Mouse (Mus musculus) heart, postnatal 10 days (tissue): Measurements from ENCODE around the gene Tmem63b. TPM values are rescaled to one million over a fixed set of nuclear protein-coding genes. Genes with fewer than 3 reads are reported as not detected.

Source experiments
- DNase-seq, 2 experiments: peaks; one replicate each; pipeline ENCODE4 v3.0.0; 2021
- intact Hi-C: fragments of 180-260 bp; cut with DNase I; formaldehyde crosslinking; loops from one replicate; pipeline ENCODE4 v1.15.1; 2025
- total RNA-seq, 2 experiments: library from RNA; stranded (reverse); gene quantifications; 2 replicates each; pipeline ENCODE4 v1.2.3; 2021

Gene Tmem63b
- 10 to 100 TPM; 81.4 to 86.9 TPM for total RNA-seq

- intact Hi-C loops = no loop called here
- DNase-seq = no peak
Observed at GRCm38 (mm10) chr17:45686716-45687115, at the start of gene Tmem63b. Gene Tmem63b (minus strand): TSS chr17:45686905.

- intact Hi-C loops = loop anchor here (1.0 to 10.0 kb wide), 4 partner anchors 77 to 429 kb away; partner anchors contain the start of genes Gtpbp2 and Vegfa
Observed at GRCm38 (mm10) chr17:45735382-45736310, 48.9 kb upstream of the Tmem63b start.

GRCm38 (mm10) chr17:45734881-45735280, 48.2 kb upstream of the Tmem63b start:
- peak; percentile 30 to 34 for DNase-seq
- intact Hi-C loops = loop anchor here (1.0 to 10.0 kb wide), 3 partner anchors 114 to 430 kb away; partner anchors contain the start of genes Gtpbp2 and Vegfa

More at GRCm38 (mm10) chr17:45735382-45736310, 48.9 kb upstream of the Tmem63b start:
- peak; percentile 91 to 94 for DNase-seq

- intact Hi-C loops = loop anchor here (2.0 to 10.0 kb wide), 2 partner anchors 114 to 430 kb away; partner anchors contain the start of gene Gtpbp2
- no peak for DNase-seq
Observed at GRCm38 (mm10) chr17:45734333-45734732, 47.6 kb upstream of the Tmem63b start.

GRCm38 (mm10) chr17:45733735-45734301, 47.1 kb upstream of the Tmem63b start, which contains the start of gene 1600014C23Rik:
Gene 1600014C23Rik (minus strand): TSS chr17:45733844.
- intact Hi-C loops = loop anchor here (2.0 to 10.0 kb wide), 2 partner anchors 115 to 431 kb away; partner anchors contain the start of gene Gtpbp2
- DNase-seq = peak; percentile 69 to 70

- intact Hi-C loops = loop anchor here (10.0 kb wide), 1 partner anchor 432 kb away; the partner anchor contains the start of gene Gtpbp2
- peak in 1 of 2 experiments; percentile 18 for DNase-seq
Observed at GRCm38 (mm10) chr17:45733038-45733734, 46.5 kb upstream of the Tmem63b start.

- peak; percentile 91 to 95 for DNase-seq
- intact Hi-C loops = loop anchor here (1.0 to 10.0 kb wide), 3 partner anchors 301 to 433 kb away; partner anchors contain the start of genes Gtpbp2 and Vegfa
Observed at GRCm38 (mm10) chr17:45731172-45731864, 44.6 kb upstream of the Tmem63b start.

- no peak for DNase-seq
- intact Hi-C loops = loop anchor here (1.0 to 10.0 kb wide), 3 partner anchors 302 to 434 kb away; partner anchors contain the start of genes Gtpbp2 and Vegfa
Observed at GRCm38 (mm10) chr17:45730696-45731095, 44.0 kb upstream of the Tmem63b start.

GRCm38 (mm10) chr17:45729387-45729786, 42.7 kb upstream of the Tmem63b start:
- DNase-seq = peak; percentile 56 to 64
- intact Hi-C loops = no loop called here

GRCm38 (mm10) chr17:45727983-45728723, 41.4 kb upstream of the Tmem63b start:
- intact Hi-C loops = no loop called here
- no peak for DNase-seq

GRCm38 (mm10) chr17:45727481-45727880, 40.8 kb upstream of the Tmem63b start:
- intact Hi-C loops = no loop called here
- DNase-seq = no peak

- no peak for DNase-seq
- intact Hi-C loops = no loop called here
Observed at GRCm38 (mm10) chr17:45726249-45726648, 39.5 kb upstream of the Tmem63b start.

- intact Hi-C loops = no loop called here
- no peak for DNase-seq
Observed at GRCm38 (mm10) chr17:45724574-45724921, 37.8 kb upstream of the Tmem63b start.

- DNase-seq = peak; percentile 86 to 91
- intact Hi-C loops = no loop called here
Observed at GRCm38 (mm10) chr17:45723732-45724573, 37.2 kb upstream of the Tmem63b start.

- DNase-seq = peak; percentile 82 to 83
- intact Hi-C loops = loop anchor here (1.0 kb wide), 2 partner anchors 40 to 55 kb away; no protein-coding TSS in a partner anchor
Observed at GRCm38 (mm10) chr17:45718323-45718722, 31.6 kb upstream of the Tmem63b start.

- no peak for DNase-seq
- intact Hi-C loops = no loop called here
Observed at GRCm38 (mm10) chr17:45711525-45711924, 24.8 kb upstream of the Tmem63b start.

- no peak for DNase-seq
- intact Hi-C loops = no loop called here
Observed at GRCm38 (mm10) chr17:45710407-45710806, 23.7 kb upstream of the Tmem63b start.

GRCm38 (mm10) chr17:45709829-45710228, 23.1 kb upstream of the Tmem63b start:
- intact Hi-C loops = no loop called here
- no peak for DNase-seq
